Comparison of ENCODE assay signal across 34 mouse cellular contexts in genomic region chr2:147374245-147374644, GRCm38 (mm10). TPM values are rescaled to one million over a fixed set of nuclear protein-coding genes. Genes with fewer than 3 reads are reported as not detected.
"Had no signal": no experiment of that assay in that cellular context is flagged by ENCODE, and none has a peak within 500 bp of the region (broad histone marks: within the 10 kb centered on the region; RNA-seq: fewer than 3 reads in every experiment).

No protein-coding gene starts in this region.

- DNase-seq: gastrocnemius, postnatal 14 days; gastrocnemius, postnatal 36 days; heart, adult 2 months; heart, postnatal 14 days; heart, postnatal 36 days; kidney, adult 11 months; kidney, adult 2 months; kidney, adult 9 months; kidney, postnatal 14 days; kidney, postnatal 36 days; layer of hippocampus, adult 9-11 months; layer of hippocampus, postnatal 36 days; left cerebral cortex, postnatal 4 days; liver had no signal

- H3K4me3 ChIP-seq: heart, adult 2 months; hindbrain, embryonic 13.5 days; hindbrain, embryonic 15.5 days; kidney, embryonic 15.5 days; limb, embryonic 12.5 days had no signal

- H3K9me3 ChIP-seq: heart, embryonic 13.5 days; heart, embryonic 15.5 days; hindbrain, embryonic 13.5 days; hindbrain, embryonic 15.5 days; kidney, embryonic 15.5 days; limb, embryonic 12.5 days had no signal

- H3K4me2 ChIP-seq: heart, embryonic 15.5 days; hindbrain, embryonic 13.5 days; hindbrain, embryonic 15.5 days; kidney, embryonic 15.5 days; liver, embryonic 11.5 days had no signal

- H3K36me3 ChIP-seq: heart, embryonic 13.5 days; heart, embryonic 15.5 days; hindbrain, embryonic 13.5 days; hindbrain, embryonic 15.5 days; kidney, embryonic 15.5 days; limb, embryonic 12.5 days had no signal

- H3K27ac ChIP-seq: heart, adult 2 months; heart, embryonic 13.5 days; heart, embryonic 15.5 days; hindbrain, embryonic 13.5 days; hindbrain, embryonic 15.5 days; hindbrain, postnatal 0 days; kidney, embryonic 15.5 days; kidney, postnatal 0 days; limb, embryonic 12.5 days had no signal

- H3K4me1 ChIP-seq: heart, embryonic 15.5 days; hindbrain, embryonic 13.5 days; hindbrain, embryonic 15.5 days; limb, embryonic 12.5 days had no signal

- ATAC-seq: hindbrain, postnatal 0 days; intestine, embryonic 16.5 days had no signal

- H3K9ac ChIP-seq: heart, embryonic 13.5 days; heart, embryonic 15.5 days; hindbrain, embryonic 13.5 days; hindbrain, embryonic 15.5 days; kidney, embryonic 15.5 days; limb, embryonic 12.5 days had no signal

RNA-seq across cellular contexts. Expression of gene Pax1, which starts 12.5 kb away (rescaled TPM):
- total RNA-seq: gastrocnemius, adult 18-20 months; gastrocnemius, adult 8-10 months; heart, adult 2 months; heart, postnatal 36 days; hematopoietic stem cell, adult 5-6 weeks; hindbrain, postnatal 0 days; layer of hippocampus, adult 18-20 months; layer of hippocampus, adult 8-10 months; layer of hippocampus, postnatal 36 days; left cerebral cortex, adult 8-10 months; left cerebral cortex, postnatal 10 days; left cerebral cortex, postnatal 25 days; left cerebral cortex, postnatal 4 days had no signal
- polyA plus RNA-seq: heart, postnatal 0 days; hindbrain, embryonic 15.5 days; hindbrain, postnatal 0 days; intestine, embryonic 14.5 days; intestine, embryonic 16.5 days; kidney, postnatal 0 days had no signal
